Mouse (Mus musculus) testis, adult 2 months (tissue): Measurements from ENCODE around the gene Use1.

Source experiments
- CTCF ChIP-seq: fragments of 200-500 bp; IDR thresholded peaks from 2 replicates; pipeline ENCODE4 v1.5.1; 2012; ENCODE audit warnings: low read depth, mild to moderate bottlenecking, inconsistent platforms, low read length, moderate library complexity; ENCODE audit not compliant: control insufficient read depth, insufficient read depth, insufficient replicate concordance
- POLR2A ChIP-seq: fragments of 200-500 bp; IDR thresholded peaks from 2 replicates; pipeline ENCODE4 v1.6.1; 2012; ENCODE audit warnings: low read depth, mild to moderate bottlenecking, inconsistent platforms, low read length, moderate library complexity; ENCODE audit not compliant: control insufficient read depth

DNA sequence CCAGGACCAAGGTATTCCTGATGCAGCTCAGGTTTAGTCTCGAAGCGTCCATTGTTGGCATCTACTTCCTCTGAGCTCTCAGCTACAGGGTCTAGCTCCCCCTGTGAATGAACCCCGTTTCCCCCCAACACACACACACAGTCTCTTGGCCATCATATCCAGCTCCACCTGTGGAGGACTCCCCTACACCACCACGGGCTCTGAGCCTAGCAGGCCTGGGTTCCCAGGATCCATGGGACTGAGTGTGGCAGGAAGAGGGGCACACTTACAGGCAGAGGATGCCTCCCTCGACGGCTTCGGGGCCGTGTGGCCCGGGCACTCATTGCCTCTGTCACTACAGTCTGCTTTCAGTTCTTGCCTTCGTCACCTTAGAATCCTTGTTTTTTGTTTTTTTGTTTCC is 28.4 kb downstream of the Use1 start:
- TF ChIP-seq CTCF = no peak
- no peak for TF ChIP-seq POLR2A
